Mouse (Mus musculus): ENCODE data around the gene Slc25a44.
"Not testable (repeated sequence)": the region's sequence is repeated elsewhere in the genome, so short reads cannot be mapped to it uniquely, and the experiment has no call there.

Gene Slc25a44

GRCm38 (mm10) chr3:88367517-88367916 is 57.4 kb downstream of the Slc25a44 start:
- not testable (repeated sequence) for DNase-seq (ENCODE audit: low spot score)

GRCm38 (mm10) chr3:88366830-88367428 is 58.0 kb downstream of the Slc25a44 start:
- DNase-seq (ENCODE audit: low spot score), result peak; percentile 36

GRCm38 (mm10) chr3:88365705-88366361 is 59.1 kb downstream of the Slc25a44 start:
- DNase-seq (ENCODE audit: low spot score), result no peak

GRCm38 (mm10) chr3:88364337-88364736 is 60.6 kb downstream of the Slc25a44 start, which contains the start of gene Paqr6:
TSS of gene Paqr6 (plus strand) at chr3:88364584.
- DNase-seq (ENCODE audit: low spot score), result peak; percentile 74

GRCm38 (mm10) chr3:88363700-88364099 is 61.2 kb downstream of the Slc25a44 start:
- peak; percentile 18 for DNase-seq (ENCODE audit: low spot score)

GRCm38 (mm10) chr3:88361612-88362313 is 63.2 kb downstream of the Slc25a44 start:
- no peak for DNase-seq (ENCODE audit: low spot score)

GRCm38 (mm10) chr3:88361096-88361495 is 63.8 kb downstream of the Slc25a44 start:
- no peak for DNase-seq (ENCODE audit: low spot score)
